Mouse (Mus musculus): ENCODE results near the gene Hist2h2ac. TPM values are rescaled to one million over a fixed set of nuclear protein-coding genes. Genes with fewer than 3 reads are reported as not detected.
A peak's percentile ranks its signal among the peaks of the same experiment; 100 is the strongest.
"Not testable (repeated sequence)": the region's sequence is repeated elsewhere in the genome, so short reads cannot be mapped to it uniquely, and the experiment has no call there.

Hist2h2ac gene
- total RNA-seq, 4 experiments from 2014 or later, result 18.7 to 30.3 (median 29.3) TPM

GRCm38 (mm10) chr3:96230404-96230803 lies 9.7 kb upstream of the Hist2h2ac start:
- no peak for DNase-seq (ENCODE audit: low spot score in 2 of 2)

DNA sequence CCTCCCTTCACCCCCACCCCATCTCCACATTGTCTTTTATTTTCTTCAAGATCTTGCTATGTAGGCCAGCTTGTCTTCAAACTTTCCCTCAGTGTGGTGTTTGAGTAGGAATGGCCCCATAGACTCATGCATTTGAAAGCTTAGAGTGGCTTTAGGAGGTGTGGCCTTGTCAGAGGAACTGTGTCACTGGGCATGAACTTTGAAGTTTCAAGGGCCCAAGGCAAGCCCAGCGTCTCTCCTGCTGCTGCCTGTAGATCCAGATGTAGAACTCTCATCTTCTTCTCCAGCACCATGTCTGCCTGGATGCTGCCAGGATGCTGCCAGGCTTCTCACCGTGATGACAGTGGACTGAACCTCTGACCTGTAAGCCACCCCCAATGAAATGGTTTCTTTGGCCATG lies 8.1 kb upstream of the Hist2h2ac start:
- DNase-seq (ENCODE audit: low spot score in 2 of 2), result no peak

- DNase-seq (ENCODE audit: low spot score in 2 of 2), result no peak
Measured at GRCm38 (mm10) chr3:96226695-96227648, 6.3 kb upstream of the Hist2h2ac start.

DNA sequence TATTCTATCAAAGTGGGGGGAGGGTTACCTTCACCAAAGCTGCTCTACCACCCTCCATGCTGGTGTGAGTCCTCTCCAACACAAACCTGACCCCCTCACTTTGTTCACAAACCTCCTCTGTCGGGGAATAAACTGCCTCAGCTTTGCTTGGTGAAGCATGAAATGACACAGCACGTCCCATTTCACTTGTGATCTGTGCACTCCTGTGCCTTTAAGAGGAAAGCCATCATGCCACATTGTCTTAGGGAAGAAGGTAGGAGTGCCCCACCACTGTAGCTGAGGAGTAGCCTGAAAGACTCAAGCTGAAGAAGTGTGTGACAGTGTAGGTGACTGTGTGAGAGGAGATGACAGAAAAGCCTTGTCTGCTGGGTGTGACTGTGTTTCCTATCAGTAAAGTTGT lies 4.7 kb upstream of the Hist2h2ac start:
- no peak for DNase-seq (ENCODE audit: low spot score in 2 of 2)

DNA sequence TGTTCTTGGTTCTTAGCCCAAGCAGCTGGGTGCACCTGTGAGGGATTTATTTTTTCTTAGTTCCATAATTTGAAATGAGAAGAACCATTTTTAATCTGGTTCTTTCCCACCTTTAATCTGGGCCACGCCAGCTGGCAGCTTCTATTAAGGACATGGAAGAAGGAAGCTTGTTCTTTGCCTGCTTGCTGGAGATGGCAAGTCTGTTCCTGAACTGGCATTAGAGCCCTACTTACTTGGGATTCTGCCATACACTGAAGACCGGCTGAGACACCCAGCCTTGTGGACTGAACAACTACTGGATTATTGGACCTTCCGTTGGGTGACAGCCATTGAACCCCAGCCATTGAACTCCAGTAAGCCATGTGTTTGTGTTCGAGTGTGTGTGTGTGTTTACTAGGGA lies 2.1 kb upstream of the Hist2h2ac start:
- no peak for DNase-seq (ENCODE audit: low spot score in 2 of 2)

DNA sequence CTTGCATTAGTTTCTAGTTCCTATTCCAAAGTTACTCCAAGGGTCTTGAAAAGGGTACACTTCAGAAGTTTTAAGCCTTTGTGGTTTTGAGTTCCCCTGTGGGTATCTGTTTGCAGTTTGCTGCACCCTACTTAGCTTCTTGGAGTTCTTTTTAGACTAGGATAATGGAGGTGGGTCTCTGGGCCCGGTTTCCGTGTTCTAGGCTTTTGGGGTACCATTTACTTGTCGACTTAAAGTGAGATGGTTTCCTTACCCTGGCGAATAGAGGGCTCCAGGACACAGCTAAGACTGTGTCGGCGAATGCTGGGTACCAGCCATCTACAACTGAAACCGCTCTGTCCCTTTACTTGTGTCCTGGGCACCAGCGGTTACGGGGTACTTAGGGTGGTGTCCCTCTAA lies 959 bp upstream of the Hist2h2ac start:
- no peak for DNase-seq (ENCODE audit: low spot score in 2 of 2)

DNA sequence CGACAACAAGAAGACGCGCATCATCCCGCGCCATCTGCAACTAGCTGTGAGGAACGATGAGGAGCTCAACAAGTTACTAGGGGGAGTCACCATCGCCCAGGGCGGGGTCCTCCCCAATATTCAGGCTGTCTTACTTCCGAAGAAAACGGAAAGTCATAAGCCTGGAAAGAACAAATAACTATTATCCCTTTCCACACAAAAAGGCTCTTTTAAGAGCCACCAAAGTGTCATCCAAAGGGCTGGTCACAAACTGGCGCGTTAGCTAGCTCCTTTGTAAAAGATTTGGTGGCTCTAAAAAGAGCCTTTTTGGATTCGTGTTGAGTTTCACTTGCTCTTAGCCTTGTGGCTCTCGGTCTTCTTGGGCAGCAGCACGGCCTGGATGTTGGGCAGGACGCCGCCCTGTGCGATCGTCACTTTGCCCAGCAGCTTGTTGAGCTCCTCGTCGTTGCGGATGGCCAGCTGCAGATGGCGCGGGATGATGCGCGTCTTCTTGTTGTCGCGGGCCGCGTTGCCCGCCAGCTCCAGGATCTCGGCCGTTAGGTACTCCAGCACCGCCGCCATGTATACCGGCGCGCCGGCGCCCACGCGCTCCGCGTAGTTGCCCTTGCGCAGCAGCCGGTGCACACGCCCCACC lies 432 bp downstream of the Hist2h2ac start:
- not testable (repeated sequence) for DNase-seq (ENCODE audit: low spot score in 2 of 2)

GRCm38 (mm10) chr3:96219661-96220130 lies 984 bp downstream of the Hist2h2ac start, which contains the start of the genes Bola1 and Hist2h2ab:
Gene Bola1, minus strand, starts transcription at chr3:96219709.
Gene Hist2h2ab, plus strand, starts transcription at chr3:96219865.
- DNase-seq (ENCODE audit: low spot score in 2 of 2), result peak; percentile 74 to 82

DNA sequence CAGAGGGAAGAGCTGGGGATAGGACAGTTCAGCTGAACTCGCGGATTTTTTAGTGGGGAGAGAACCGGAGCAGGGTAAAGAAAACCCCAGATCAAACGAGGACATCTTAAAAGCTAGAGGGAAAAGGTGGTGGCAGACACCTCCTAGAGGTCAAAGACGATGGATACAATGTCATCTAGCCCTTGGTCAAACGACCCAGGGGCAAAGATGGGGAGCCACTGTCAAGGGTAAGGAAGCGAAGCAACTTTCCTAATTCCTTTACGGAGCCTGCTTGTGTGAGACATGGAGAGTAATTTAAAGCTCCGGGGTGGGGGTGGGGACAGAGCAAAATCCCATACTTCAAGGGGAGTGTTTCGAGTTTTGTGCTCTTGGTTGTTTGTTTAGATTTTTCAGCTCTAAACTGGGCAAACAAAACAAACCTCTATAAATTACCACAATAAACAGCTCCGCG lies 1.5 kb downstream of the Hist2h2ac start:
- DNase-seq (ENCODE audit: low spot score in 2 of 2), result no peak

DNA sequence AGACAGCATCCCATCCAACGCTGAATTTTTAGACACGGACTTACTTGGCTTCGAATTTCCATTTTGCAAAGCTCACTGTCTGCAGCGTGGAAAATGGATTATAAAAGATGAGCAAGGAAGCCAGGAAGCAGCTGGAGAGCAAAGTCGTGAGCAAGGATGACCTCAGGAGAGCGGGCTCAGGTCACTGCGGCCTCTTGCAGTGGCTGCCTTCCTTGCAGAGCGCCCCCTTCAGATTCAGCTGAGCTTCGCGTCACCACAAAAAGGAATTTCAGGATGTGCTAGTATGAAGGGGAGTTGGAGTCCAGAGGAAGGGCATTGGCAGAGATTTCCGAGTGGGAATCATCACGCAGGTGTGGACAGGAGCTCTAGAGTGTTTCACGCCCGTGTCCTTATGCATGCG lies 11.4 kb downstream of the Hist2h2ac start:
- no peak for DNase-seq (ENCODE audit: low spot score in 2 of 2)

DNA sequence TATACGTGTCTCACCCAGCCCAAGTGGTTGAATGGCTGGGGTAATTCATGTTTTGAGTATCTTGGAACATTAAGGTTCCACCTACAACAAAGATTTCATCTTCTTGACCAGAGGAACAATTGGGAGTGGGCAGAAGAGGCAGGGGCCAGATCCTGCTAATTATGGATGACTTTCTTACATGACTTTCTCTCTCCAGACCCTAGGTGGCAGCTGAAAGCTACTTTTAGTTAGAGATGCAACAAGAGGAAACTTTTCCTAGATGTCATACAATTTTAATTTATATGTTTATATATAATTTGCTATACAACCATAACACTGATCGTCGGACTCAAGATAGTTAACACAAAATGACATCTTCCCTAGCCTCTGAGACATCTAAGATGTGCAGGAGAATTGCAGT lies 12.9 kb downstream of the Hist2h2ac start:
- DNase-seq (ENCODE audit: low spot score in 2 of 2), result no peak

DNA sequence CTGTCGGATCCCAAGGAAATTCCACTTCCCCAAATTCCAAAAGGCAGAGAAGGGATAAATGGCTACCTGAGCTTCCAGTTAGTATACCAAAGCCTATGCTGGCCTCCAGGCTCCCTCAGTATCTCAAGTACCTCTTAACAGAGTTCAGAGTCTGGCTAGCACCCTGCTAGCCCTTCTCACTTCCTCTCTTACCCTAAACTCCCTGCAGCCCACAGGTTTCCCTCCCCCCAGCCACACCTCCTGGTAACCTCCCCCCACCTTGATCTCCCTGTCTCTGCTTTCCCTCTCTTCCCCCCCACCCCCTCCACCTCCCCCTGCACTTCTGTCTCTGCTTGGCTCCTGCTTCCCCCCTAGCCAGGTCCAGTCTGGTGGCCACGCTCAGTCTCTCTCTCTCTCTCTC lies 20.9 kb downstream of the Hist2h2ac start:
- no peak for DNase-seq (ENCODE audit: low spot score in 2 of 2)

DNA sequence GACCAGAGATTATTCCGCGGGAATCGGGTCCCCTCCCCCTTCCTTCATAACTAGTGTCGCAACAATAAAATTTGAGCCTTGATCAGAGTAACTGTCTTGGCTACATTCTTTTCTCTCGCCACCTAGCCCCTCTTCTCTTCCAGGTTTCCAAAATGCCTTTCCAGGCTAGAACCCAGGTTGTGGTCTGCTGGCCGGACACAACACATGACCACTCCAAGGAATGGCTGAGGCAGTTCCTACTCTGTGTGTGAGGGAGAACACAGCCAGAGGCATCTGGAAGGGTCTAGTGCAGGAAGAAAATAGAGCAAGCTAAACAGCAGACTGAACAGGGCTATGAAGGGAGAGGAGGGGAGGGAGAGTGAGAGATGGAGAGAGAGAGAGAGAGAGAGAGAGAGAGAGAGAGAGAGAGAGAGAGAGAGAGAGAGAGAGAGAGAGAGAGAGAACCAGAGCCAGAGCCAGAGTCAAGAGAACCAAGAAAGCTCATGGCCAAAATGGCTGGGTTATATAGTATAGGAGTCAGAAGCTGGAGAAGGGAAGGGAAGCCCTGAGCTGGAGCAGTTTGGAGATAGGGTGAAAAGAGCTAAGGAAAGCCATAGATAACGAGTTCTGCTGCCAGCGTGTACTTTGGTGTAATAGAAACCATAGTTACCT lies 22.0 kb downstream of the Hist2h2ac start:
- not testable (repeated sequence) for DNase-seq (ENCODE audit: low spot score in 2 of 2)

DNA sequence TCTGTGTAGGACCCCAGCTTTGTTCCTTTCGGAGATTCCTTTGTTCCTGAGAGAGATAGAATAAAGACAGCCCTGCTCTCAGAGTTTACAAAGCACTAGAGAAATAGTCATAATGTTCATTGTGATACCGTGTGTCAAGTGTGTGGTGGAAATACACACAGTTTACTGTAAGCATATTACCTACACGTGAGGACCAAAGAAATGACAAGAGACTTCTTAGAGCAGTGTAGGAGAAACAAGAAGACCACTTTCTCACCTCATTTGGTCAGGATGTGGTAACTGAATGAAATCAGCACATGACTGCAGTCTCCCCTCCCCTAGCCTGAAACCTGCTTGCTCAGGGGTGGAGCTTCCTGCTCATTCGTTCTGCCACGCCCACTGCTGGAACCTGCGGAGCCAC lies 22.5 kb downstream of the Hist2h2ac start:
- no peak for DNase-seq (ENCODE audit: low spot score in 2 of 2)

GRCm38 (mm10) chr3:96197129-96197749 lies 23.4 kb downstream of the Hist2h2ac start:
- peak; percentile 91 to 95 for DNase-seq (ENCODE audit: low spot score in 2 of 2)

GRCm38 (mm10) chr3:96196437-96197128 lies 24.1 kb downstream of the Hist2h2ac start:
- no peak for DNase-seq (ENCODE audit: low spot score in 2 of 2)

- DNase-seq (ENCODE audit: low spot score in 2 of 2), result no peak
Measured at GRCm38 (mm10) chr3:96195616-96196313, 24.9 kb downstream of the Hist2h2ac start.

DNA sequence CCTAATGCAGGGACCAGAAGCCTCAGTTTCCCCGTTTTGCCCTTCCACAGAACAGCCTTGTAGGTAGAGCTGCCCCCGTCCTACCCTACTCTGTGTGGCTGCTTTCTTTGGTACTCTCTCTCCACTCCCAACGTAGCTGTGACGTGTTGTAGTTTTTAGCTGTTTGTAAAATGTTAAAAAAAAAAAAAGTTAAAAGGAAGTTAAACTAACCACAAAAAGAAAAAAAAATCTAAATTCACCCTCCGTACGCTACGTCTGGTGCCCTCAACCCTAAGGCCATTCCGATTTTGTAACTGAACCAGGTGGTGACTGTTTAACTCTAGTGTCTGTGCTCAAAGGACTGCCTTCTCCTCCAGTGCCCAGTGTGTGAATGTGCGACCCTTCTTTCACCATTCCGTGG lies 25.7 kb downstream of the Hist2h2ac start:
- no peak for DNase-seq (ENCODE audit: low spot score in 2 of 2)

DNA sequence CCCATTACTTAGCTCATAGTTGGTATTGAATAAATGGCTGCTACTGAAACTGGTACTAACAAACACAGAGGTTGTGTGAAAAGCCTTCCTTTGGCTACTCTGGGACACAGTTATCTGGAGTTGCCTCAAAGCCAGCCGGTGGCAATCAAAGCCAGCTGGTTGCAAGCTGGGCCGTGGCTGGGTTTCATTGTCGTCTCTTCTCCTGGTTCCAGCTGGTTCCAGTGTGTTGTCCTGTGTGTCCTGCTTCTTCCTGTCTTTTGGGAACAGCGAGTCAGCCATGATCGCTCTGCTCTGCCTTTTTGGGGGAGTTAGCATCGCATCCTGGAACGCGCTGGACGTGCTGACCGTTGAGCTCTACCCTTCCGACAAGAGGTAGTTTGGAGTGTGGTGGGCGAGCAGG lies 27.7 kb downstream of the Hist2h2ac start:
- DNase-seq (ENCODE audit: low spot score in 2 of 2), result no peak

DNA sequence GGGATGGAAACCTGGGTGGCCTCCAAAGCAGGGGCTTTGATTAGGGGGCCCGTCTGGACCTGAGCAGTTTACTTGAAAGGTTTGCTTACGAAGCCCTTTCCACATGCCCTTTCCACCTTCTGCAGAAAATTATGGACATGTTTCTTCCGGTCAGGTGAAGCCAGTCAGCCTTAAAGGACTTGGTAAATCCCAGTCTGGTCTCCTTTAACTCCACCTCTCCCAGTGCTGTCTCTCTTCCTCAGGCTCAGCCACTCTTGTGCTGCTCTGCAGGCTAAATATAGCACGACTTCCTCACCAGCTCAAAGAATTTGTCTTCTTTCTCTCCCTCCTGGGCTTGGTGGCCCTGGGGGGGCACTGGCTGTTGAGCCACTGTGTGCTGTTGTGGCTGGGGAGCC lies 38.3 kb downstream of the Hist2h2ac start:
- DNase-seq (ENCODE audit: low spot score in 2 of 2), result no peak

All from layer of hippocampus, adult 8-10 months (tissue).